In the genomic region with DNA sequence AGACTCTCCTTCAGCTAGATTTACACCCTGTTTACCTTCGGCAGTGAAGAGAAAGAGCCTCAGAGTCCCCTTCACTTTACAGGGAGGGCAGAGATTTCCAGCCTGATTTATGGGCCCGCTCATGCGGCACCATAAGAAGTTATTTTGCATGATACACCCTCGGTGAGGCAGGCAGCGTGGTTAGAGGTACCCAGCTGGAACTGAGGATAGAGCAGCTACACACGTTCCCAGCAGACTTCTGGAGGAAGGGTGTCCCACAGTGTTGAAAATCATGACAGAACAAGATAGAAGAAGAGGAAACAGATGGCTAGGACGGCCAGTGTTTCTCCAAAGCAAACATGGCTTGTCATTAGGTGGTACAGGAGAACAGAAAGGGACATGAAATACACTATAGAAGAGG, we compare ENCODE assay signal across 27 mouse cellular contexts.
A peak's percentile ranks its signal among the peaks of the same experiment; 100 is the strongest.
DNase-seq lines count a peak whose midpoint lies in the region; ATAC-seq and TF ChIP-seq lines count a peak whose summit lies in the region.
"Had no signal": no experiment of that assay in that cellular context is flagged by ENCODE, and none has a peak within 500 bp of the region (broad histone marks: within the 10 kb centered on the region; RNA-seq: fewer than 3 reads in every experiment).

No protein-coding gene starts in this region.

- H3K27me3 ChIP-seq in kidney, embryonic 15.5 days = no peaks in the 10 kb centered on the region
- H3K27me3 ChIP-seq: embryonic facial prominence, embryonic 15.5 days; limb, embryonic 13.5 days; lung, embryonic 15.5 days; stomach, embryonic 15.5 days had no signal

- peak overlapping the region; percentile 7; the same call in 1 of the 2 replicates for H3K4me2 ChIP-seq in kidney, embryonic 15.5 days
- H3K4me2 ChIP-seq: embryonic facial prominence, embryonic 15.5 days; heart, embryonic 13.5 days; hindbrain, embryonic 14.5 days; limb, embryonic 13.5 days; liver, embryonic 11.5 days; lung, embryonic 15.5 days; midbrain, embryonic 11.5 days; stomach, embryonic 15.5 days had no signal

- ATAC-seq in kidney, embryonic 15.5 days (replicated peaks; ENCODE audit: low FRiP score) = peak; percentile 82
- ATAC-seq: activated CD4-positive, CD25-positive, alpha-beta regulatory T cell, adult 4 months; forebrain, embryonic 14.5 days; midbrain, embryonic 16.5 days had no signal

- no peak overlapping the region for H3K27ac ChIP-seq in kidney, embryonic 15.5 days
- H3K27ac ChIP-seq in layer of hippocampus, adult 2 months = peak overlapping the region; percentile 47
- H3K27ac ChIP-seq: embryonic facial prominence, embryonic 15.5 days; gastrocnemius, adult 2 months; heart, adult 2 months; heart, embryonic 13.5 days; hindbrain, embryonic 14.5 days; left cerebral cortex, adult 2 months; limb, embryonic 13.5 days; lung, embryonic 15.5 days; stomach, embryonic 15.5 days had no signal

- H3K36me3 ChIP-seq in kidney, embryonic 15.5 days = no peaks in the 10 kb centered on the region
- H3K36me3 ChIP-seq: embryonic facial prominence, embryonic 15.5 days; heart, embryonic 13.5 days; limb, embryonic 13.5 days; lung, embryonic 15.5 days; stomach, embryonic 15.5 days had no signal

- TF ChIP-seq CTCF in layer of hippocampus, adult 2 months (conservative IDR thresholded peaks at IDR 0.05) = no peak

- H3K4me3 ChIP-seq in kidney, embryonic 15.5 days (replicated peaks) = no peak overlapping the region
- no peak overlapping the region for H3K4me3 ChIP-seq in layer of hippocampus, adult 2 months
- H3K4me3 ChIP-seq: embryonic facial prominence, embryonic 15.5 days; gastrocnemius, adult 2 months; heart, adult 2 months; heart, embryonic 13.5 days; left cerebral cortex, adult 2 months; limb, embryonic 13.5 days; lung, embryonic 15.5 days; stomach, embryonic 15.5 days had no signal

- DNase-seq in kidney, postnatal 25 days = no peak
- DNase-seq in layer of hippocampus, adult 2 months (ENCODE audit: low spot score in 2 of 2) = no peak
- DNase-seq in layer of hippocampus, postnatal 14 days (ENCODE audit: low spot score in 2 of 2) = no peak
- peak; percentile 45 for DNase-seq in brain, adult 2 months (ENCODE audit: low read depth, low spot score)
- peak; percentile 23 for DNase-seq in mesoderm, embryonic 11.5 days (ENCODE audit: low read depth, low spot score)
- DNase-seq: adrenal gland, adult 2 months; adrenal gland, postnatal 36 days; B cell, adult 2 months; cerebellum, adult 2 months; cerebellum, postnatal 14 days; gastrocnemius, adult 2 months; gastrocnemius, postnatal 36 days; heart, adult 2 months; heart, postnatal 10 days had no signal

- H3K4me1 ChIP-seq in kidney, embryonic 15.5 days = peaks cover 14% of the 10 kb centered on the region
- H3K4me1 ChIP-seq: embryonic facial prominence, embryonic 15.5 days; heart, embryonic 13.5 days; limb, embryonic 13.5 days; lung, embryonic 15.5 days; stomach, embryonic 15.5 days had no signal

- no peak overlapping the region for H3K9ac ChIP-seq in kidney, embryonic 15.5 days
- H3K9ac ChIP-seq: embryonic facial prominence, embryonic 15.5 days; heart, embryonic 13.5 days; hindbrain, embryonic 14.5 days; limb, embryonic 13.5 days; lung, embryonic 15.5 days; stomach, embryonic 15.5 days had no signal

- H3K9me3 ChIP-seq in kidney, embryonic 15.5 days (replicated peaks) = no peaks in the 10 kb centered on the region
- H3K9me3 ChIP-seq: embryonic facial prominence, embryonic 15.5 days; heart, embryonic 13.5 days; limb, embryonic 13.5 days; lung, embryonic 15.5 days; stomach, embryonic 15.5 days had no signal

- 19% methylated on average over 7 of the region's 7 CpGs for WGBS in kidney, embryonic 15.5 days

Comparison
In these comparisons a context has a peak if more than half of its experiments do, and no peak if none do; other contexts are left out.
1. DNase-seq: peak in brain, adult 2 months (single experiment) and mesoderm, embryonic 11.5 days (single experiment); none in kidney, postnatal 25 days (0 of 2), layer of hippocampus, adult 2 months (0 of 2) and layer of hippocampus, postnatal 14 days (0 of 2).